Mouse (Mus musculus) neural tube, embryonic 12.5 days (tissue): ENCODE measurements around the gene Paox. TPM values are rescaled to one million over a fixed set of nuclear protein-coding genes. Genes with fewer than 3 reads are reported as not detected.

Source experiments
- ATAC-seq: fragments of 200-750 bp; cut with Nextera tagmentation; 2 replicates; pipeline ENCODE4 v1.8.0; 2017; ENCODE audit warnings: low read depth, mild to moderate bottlenecking, moderate TSS enrichment, moderate library complexity; ENCODE audit not compliant: low FRiP score
- H3K27ac ChIP-seq: fragments of 300-500 bp; sonication (generic); 2 replicates; pipeline ENCODE4 v1.5.1; 2016
- H3K27me3 ChIP-seq: fragments of 300-500 bp; sonication (generic); replicated peaks from 2 replicates; pipeline ENCODE4 v1.6.1; 2016; ENCODE audit warnings: mild to moderate bottlenecking
- H3K36me3 ChIP-seq: fragments of 300-500 bp; sonication (generic); 2 replicates; pipeline ENCODE4 v1.6.1; 2016; ENCODE audit warnings: mild to moderate bottlenecking
- H3K4me1 ChIP-seq: fragments of 300-500 bp; sonication (generic); 2 replicates; pipeline ENCODE4 v1.6.1; 2016
- H3K4me2 ChIP-seq: fragments of 300-500 bp; sonication (generic); replicated peaks from 2 replicates; pipeline ENCODE4 v1.6.1; 2016; ENCODE audit warnings: mild to moderate bottlenecking
- H3K4me3 ChIP-seq: fragments of 300-500 bp; sonication (generic); 2 replicates; pipeline ENCODE4 v1.5.1; 2016
- H3K9ac ChIP-seq: fragments of 300-500 bp; sonication (generic); 2 replicates; pipeline ENCODE4 v1.6.1; 2016; ENCODE audit warnings: mild to moderate bottlenecking
- H3K9me3 ChIP-seq: fragments of 300-500 bp; sonication (generic); 2 replicates; pipeline ENCODE4 v1.6.1; 2016; ENCODE audit warnings: mild to moderate bottlenecking
- WGBS: fragments of 180-500 bp; shearing (Covaris S2); methylation state at CpG from one replicate; pipeline ENCODE4 v1.1.7; 2016; 5-methylcytosine and 5-hydroxymethylcytosine counted together
- polyA plus RNA-seq: library from polyadenylated mRNA; unstranded; fragments of >200 nt; fragmentation: Nextera tagmentation; extraction: Ambion mirVana; gene quantifications from 2 replicates; pipeline ENCODE4 v1.2.1, GENCODE M21; 2016

Paox gene
- polyA plus RNA-seq, 1 experiment from 2014 or later: 13.1 TPM

DNA sequence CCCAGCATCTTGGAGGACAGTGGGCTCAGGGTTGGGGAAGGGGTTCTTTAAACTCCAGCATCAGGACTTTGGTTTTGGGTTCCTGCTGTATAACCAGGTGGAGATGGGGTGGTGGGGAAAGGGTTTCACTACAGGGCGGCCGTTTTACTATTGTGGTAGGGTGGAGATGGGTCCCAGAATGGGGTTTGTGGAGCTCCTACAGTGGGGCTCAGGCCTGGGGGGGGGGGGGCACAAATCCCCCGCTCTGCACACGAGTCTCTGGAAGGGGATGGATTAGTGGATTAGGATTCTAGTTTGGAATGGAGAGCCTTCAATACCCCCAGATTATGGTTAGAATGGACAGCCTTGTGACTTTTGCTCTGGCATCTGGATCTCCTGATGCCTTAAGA lies 38.2 kb downstream of the Paox start:
- peak overlapping the region; percentile 36 for H3K4me3 ChIP-seq
- H3K36me3 ChIP-seq: peaks cover 8% of the 10 kb centered on the region; the same call in 1 of the 2 replicates
- peaks cover 8% of the 10 kb centered on the region for H3K4me1 ChIP-seq
- H3K9ac ChIP-seq: peak overlapping the region; percentile 58
- 26% methylated on average over 4 of the region's 4 CpGs for WGBS
- H3K27ac ChIP-seq: no peak overlapping the region
- H3K27me3 ChIP-seq: peaks cover 27% of the 10 kb centered on the region
- no peaks in the 10 kb centered on the region for H3K9me3 ChIP-seq
- peak overlapping the region; percentile 62 for H3K4me2 ChIP-seq
- ATAC-seq: 0 out of 2 replicates have a peak, but pooled peaks have one; percentile 8

DNA sequence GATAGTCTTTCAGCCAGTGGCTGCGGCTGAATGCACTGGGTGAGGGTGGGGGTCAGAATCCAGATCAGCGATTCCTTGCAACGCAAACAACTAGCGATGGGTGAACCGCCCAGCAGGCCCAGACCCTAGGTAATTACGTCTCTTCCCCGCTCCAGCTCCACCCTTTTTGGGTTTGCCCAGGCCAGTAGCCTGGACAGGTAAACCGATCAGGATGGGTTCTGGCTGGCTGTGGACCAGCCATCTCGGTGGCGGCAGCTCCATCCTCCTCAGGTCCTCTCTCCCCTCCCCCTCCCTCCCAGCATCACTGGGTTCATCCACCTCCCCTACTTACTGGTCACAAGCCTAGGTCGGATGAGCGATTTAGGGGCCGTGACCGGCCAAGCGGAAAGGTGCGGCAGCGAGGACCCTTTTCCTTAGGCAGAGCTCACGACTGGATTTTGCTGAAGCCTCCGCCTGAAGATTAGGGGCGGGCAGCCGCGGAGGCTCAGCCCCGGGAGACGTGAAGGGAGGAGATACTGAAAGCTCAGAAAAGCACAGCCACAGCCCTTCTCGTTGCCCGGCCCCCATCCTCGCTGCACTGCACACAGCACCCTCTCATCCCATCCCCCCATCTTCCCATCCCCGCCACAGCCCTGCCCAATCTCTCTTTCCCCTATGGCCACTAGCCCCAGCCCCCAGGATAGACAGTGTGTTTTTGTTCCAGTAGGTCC lies 38.8 kb downstream of the Paox start, which contains the start of gene Sprn:
TSS of gene Sprn (minus strand) at position 660 of the 710 bp plus-strand sequence.
- Histone ChIP-seq H3K4me3 (peak within 1 kb of the TSS; percentile 36), H3K27ac (no peak within 1 kb of the TSS), H3K4me2 (peak within 1 kb of the TSS; percentile 62), H3K27me3 (peaks cover 27% of the 10 kb centered on the region), H3K9ac (peak within 1 kb of the TSS; percentile 58), H3K4me1 (peaks cover 8% of the 10 kb centered on the region), H3K36me3 (peaks cover 8% of the 10 kb centered on the region; the same call in 1 of the 2 replicates), H3K9me3 (no peaks in the 10 kb centered on the region)
- peak; percentile 49 for ATAC-seq
- WGBS: 2% methylated on average over 28 of the region's 28 CpGs

DNA sequence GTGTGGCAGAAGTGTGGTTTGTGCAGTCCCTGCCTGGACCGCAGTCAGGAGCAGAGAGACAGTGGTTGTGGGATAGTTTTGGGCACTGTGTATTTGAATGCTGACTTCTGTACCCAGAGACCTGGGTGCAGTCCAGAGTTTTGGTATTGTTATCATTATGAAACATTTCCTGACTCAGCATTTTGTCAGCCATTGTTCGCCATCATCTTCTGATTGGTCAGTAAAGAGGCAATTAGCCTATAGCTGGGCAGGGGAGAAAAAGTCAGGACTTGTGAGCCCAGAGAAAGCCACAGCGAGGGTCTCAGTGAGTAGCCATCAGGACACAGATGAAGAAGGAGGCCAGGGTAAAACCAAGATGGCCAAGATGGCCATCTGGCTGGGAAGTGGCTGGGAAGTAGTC lies 44.8 kb downstream of the Paox start:
- no peak overlapping the region for H3K27ac ChIP-seq
- no peaks in the 10 kb centered on the region for H3K9me3 ChIP-seq
- H3K27me3 ChIP-seq: no peaks in the 10 kb centered on the region
- H3K4me1 ChIP-seq: no peaks in the 10 kb centered on the region
- no peak overlapping the region for H3K4me3 ChIP-seq
- H3K4me2 ChIP-seq: no peak overlapping the region
- no peak for ATAC-seq
- 85% methylated on average over 3 of the region's 3 CpGs for WGBS
- H3K9ac ChIP-seq: no peak overlapping the region
- no peaks in the 10 kb centered on the region for H3K36me3 ChIP-seq

DNA sequence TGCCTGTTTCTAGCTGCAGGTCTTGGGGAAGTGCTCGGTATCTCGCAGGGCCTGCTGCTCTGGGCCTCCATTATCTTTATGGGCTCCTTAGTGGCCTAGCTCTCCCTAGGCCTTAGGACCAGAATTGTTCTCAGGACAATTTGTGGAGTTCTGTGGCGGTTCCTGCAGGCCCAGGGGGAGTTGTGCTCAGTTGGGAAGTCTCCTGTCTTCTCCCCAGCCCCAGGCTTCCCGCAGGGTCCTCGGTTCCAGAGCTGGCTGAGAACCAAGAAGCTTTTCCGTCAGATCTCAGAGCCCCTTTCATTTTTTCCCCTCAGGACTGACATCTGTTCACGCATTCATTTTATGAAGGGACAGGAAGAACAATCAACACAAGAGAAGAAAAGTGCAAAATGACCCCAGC lies 49.1 kb downstream of the Paox start, which contains the start of gene Olfr522:
TSS of gene Olfr522 (minus strand) at position 101 of the 400 bp plus-strand sequence.
- WGBS: 76% methylated on average over 7 of the region's 7 CpGs

DNA sequence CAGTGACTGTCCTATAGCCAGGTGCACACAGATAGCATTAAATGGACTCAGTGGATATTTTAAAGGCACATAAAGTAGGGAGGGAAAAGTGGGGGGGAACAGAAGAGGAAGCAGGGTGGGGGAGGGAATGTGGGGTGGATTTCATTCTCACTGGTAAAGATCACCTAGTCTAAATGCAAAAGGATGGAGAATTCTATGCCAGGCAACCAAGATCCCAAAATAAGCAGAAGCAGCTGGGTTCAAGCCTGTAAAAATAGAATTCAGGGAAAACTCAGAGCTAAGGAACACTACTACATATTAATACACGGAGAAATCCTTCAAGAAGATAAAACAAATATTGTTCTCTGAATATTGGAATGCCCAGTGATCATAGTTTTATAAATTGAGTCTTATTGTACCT lies 52.4 kb downstream of the Paox start:
- 80% methylated on average over 1 of the region's 1 CpGs for WGBS
- no peak overlapping the region for H3K9ac ChIP-seq
- no peak overlapping the region for H3K4me3 ChIP-seq
- no peak overlapping the region for H3K27ac ChIP-seq
- H3K27me3 ChIP-seq: no peaks in the 10 kb centered on the region
- no peaks in the 10 kb centered on the region for H3K9me3 ChIP-seq
- no peaks in the 10 kb centered on the region for H3K4me1 ChIP-seq
- ATAC-seq: no peak
- H3K36me3 ChIP-seq: no peaks in the 10 kb centered on the region
- H3K4me2 ChIP-seq: no peak overlapping the region

More for the DNA sequence above, 49.1 kb downstream of the Paox start, which contains the start of gene Olfr522:
- Histone ChIP-seq H3K9me3 (no peaks in the 10 kb centered on the region), H3K9ac (no peak within 1 kb of the TSS), H3K27ac (no peak within 1 kb of the TSS), H3K4me1 (no peaks in the 10 kb centered on the region), H3K4me2 (no peak within 1 kb of the TSS), H3K4me3 (no peak within 1 kb of the TSS), H3K27me3 (no peaks in the 10 kb centered on the region), H3K36me3 (no peaks in the 10 kb centered on the region)
- ATAC-seq: no peak

DNA sequence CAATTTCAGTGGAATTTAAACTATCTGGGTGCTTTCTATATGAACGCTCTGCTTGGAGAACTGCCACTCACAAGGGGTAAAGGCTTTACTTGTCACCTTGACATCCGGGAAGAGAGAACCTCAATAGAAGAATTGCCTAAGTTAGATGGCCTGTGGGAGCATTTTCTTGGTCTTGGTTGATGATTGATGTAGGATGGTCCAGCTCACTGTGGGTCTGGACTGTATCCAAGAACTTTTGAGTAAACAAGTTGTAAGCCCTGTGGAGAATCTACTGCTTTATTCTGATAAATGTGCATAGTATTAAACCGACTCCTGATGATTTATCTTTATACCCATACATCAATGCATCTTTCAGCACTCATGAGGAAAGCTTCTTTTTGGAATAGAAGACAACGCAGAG lies 53.8 kb downstream of the Paox start:
- no peaks in the 10 kb centered on the region for H3K9me3 ChIP-seq
- no peaks in the 10 kb centered on the region for H3K27me3 ChIP-seq
- H3K4me2 ChIP-seq: no peak overlapping the region
- H3K36me3 ChIP-seq: no peaks in the 10 kb centered on the region
- ATAC-seq: no peak
- H3K4me3 ChIP-seq: no peak overlapping the region
- H3K27ac ChIP-seq: no peak overlapping the region
- 89% methylated on average over 4 of the region's 4 CpGs for WGBS
- no peaks in the 10 kb centered on the region for H3K4me1 ChIP-seq
- H3K9ac ChIP-seq: no peak overlapping the region

DNA sequence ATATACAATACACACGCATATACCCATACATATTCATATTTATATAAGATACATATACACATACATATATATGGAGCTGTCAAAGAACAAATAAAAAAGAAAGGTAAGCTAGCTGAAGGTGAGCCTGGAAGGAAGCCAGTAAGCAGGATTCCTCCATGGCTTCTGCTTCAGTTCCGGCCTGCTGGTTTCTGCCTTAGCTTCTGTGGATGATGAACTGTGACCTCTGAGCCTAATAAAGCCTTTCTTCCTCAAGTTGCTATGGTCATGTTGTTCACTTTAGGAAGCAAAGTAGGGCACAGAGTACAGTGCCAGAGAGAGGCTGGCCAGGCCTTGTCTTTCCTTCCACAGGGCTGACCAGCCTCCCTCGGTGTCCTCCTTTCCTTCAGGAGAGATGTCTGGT lies 55.3 kb downstream of the Paox start:
- Histone ChIP-seq H3K27ac (no peak overlapping the region), H3K27me3 (no peaks in the 10 kb centered on the region), H3K4me3 (no peak overlapping the region), H3K9me3 (no peaks in the 10 kb centered on the region), H3K4me1 (no peaks in the 10 kb centered on the region), H3K36me3 (no peaks in the 10 kb centered on the region), H3K4me2 (no peak overlapping the region), H3K9ac (no peak overlapping the region)
- 98% methylated on average over 3 of the region's 3 CpGs for whole genome bisulfite sequencing
- ATAC-seq: no peak

DNA sequence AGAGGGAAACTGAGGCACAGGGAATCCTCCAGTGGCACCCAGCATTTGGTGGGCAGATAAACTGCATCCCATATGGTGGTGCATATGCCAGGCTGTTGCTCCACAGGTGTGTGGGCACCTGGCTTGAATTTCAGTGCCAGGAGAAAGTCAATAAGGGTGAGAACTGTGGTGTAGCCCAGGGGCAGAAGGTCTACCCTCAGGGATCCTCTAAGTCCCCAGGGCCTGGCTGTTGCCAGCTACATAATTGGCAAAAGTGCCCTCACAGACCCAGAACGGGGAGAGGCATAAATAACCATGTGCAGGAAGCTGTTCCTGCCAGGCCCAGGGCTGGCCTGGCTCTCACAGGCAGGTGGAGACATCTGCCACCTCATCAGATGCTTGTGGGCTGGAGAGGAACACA lies 57.3 kb downstream of the Paox start, which contains the start of gene Olfr523:
TSS of gene Olfr523 (plus strand) at position 282 of the 400 bp plus-strand sequence.
- no peak for ATAC-seq
- WGBS: 42% methylated on average over 1 of the region's 1 CpGs
- Histone ChIP-seq H3K36me3 (no peaks in the 10 kb centered on the region), H3K4me3 (no peak within 1 kb of the TSS), H3K27ac (no peak within 1 kb of the TSS), H3K27me3 (no peaks in the 10 kb centered on the region), H3K4me1 (no peaks in the 10 kb centered on the region), H3K9me3 (no peaks in the 10 kb centered on the region), H3K9ac (no peak within 1 kb of the TSS), H3K4me2 (no peak within 1 kb of the TSS)

DNA sequence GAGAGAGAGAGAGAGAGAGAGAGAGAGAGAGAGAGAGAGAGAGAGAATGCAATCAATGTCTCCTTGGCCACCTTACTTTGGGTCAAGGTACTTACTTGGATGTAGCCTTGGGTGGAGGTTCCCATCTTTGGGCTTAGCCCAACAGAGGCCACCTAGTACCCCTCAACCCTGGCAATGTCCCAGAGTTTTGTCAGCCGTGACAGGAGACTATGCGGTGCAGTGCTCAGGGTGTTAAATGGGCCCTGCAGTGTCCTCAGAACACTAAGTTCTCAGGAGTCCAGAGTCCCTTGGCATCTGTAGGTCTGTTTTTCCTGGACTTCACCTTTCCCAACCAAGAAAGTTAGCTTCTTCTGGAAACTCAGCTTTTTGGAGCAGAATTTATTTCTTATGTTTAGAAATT lies 63.6 kb downstream of the Paox start:
- Histone ChIP-seq H3K9ac (no peak overlapping the region), H3K27ac (no peak overlapping the region), H3K4me1 (no peaks in the 10 kb centered on the region), H3K36me3 (no peaks in the 10 kb centered on the region), H3K9me3 (no peaks in the 10 kb centered on the region), H3K27me3 (no peaks in the 10 kb centered on the region), H3K4me2 (no peak overlapping the region), H3K4me3 (no peak overlapping the region)
- ATAC-seq: no peak
- WGBS: 88% methylated on average over 2 of the region's 2 CpGs

DNA sequence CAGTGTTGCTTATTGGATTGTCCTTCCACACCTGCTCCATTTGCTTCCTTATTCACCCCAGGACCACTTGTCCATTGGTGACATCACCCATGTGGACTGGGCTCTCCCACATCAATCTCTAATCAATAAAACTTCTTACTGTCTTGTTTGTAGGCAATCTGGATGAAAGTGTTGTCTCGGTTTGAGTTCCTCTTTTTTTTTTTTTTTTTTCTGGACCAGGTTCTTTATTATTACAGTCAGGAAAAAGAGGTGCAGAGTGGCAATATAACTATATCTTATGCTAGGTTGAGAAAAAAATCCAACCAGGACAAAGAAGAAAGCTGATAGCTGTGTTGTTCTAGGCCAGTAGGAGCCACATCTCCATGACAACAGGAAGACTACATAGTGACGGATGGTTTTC lies 65.1 kb downstream of the Paox start:
- Histone ChIP-seq H3K4me2 (no peak overlapping the region), H3K4me1 (no peaks in the 10 kb centered on the region), H3K9me3 (no peaks in the 10 kb centered on the region), H3K27me3 (no peaks in the 10 kb centered on the region), H3K36me3 (no peaks in the 10 kb centered on the region), H3K27ac (no peak overlapping the region), H3K4me3 (no peak overlapping the region), H3K9ac (no peak overlapping the region)
- WGBS: 95% methylated on average over 2 of the region's 2 CpGs
- ATAC-seq: no peak

DNA sequence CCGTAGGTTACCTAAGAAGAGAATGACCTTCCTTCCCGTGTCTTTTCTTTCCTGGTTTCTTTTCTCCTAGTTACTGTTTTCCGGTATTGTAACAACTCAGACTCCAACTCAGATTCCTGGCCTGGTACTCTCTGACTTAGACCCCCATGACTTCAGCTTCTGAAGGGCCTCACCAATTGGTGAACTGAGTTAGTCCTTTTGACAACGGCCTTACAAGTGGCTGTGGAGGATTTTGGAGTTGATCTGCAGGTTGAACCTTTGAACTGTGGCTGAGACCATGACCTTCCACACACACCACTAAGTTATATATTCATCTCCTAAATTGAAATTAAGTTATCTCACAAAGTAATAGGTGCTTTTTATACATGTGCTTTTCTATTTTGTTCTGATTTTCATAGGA lies 68.6 kb downstream of the Paox start:
- ATAC-seq: no peak
- H3K4me2 ChIP-seq: no peak overlapping the region
- no peaks in the 10 kb centered on the region for H3K36me3 ChIP-seq
- no peak overlapping the region for H3K4me3 ChIP-seq
- H3K27ac ChIP-seq: no peak overlapping the region
- no peaks in the 10 kb centered on the region for H3K4me1 ChIP-seq
- H3K27me3 ChIP-seq: no peaks in the 10 kb centered on the region
- 83% methylated on average over 4 of the region's 4 CpGs for WGBS
- H3K9me3 ChIP-seq: no peaks in the 10 kb centered on the region
- no peak overlapping the region for H3K9ac ChIP-seq
